Mouse (Mus musculus) ovary, postnatal 14 days (tissue): ENCODE measurements around the gene Fgfr4.

ENCODE experiments used
- DNase-seq: peaks from one replicate; pipeline ENCODE4 v3.0.0; 2022; ENCODE audit warnings: low spot score

Gene Fgfr4

DNA sequence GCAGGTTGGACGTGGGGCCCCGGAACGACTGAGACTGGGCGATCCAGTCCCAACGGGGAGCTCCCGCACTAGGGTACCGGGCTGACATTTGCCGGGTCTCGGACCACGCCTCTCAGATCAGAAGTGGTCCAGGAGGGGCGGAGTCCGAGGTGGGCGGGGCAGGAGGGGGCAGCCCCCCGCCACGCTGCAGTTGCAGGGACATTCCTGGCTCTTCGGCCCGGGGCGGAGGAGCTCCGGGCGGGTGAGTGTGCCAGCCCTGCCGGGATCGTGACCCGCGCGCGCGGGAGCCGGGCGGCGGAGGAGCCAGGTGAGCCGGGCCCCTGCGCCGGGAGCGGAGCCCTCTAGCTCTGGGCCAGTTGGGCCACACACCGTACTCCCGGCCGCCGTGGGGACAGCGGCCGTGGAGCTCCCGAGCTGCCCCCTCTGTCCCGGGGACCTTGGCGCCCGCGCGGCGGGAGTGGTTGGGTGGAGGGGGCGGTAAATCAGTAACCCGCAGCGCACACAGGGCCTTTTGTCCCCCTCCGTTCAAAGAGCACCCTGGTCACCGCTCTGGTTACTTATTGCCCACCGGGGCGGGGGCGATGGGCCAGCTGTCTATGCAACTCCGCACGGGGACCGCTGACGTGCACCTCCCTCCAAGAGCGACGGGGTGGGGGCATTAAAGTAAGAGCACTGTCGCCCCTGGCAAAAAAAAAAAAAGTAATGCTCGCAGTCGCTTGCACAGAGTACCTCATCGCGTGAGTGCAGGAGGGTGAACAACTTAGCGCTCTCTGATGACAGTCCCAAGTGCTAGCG is at the start of gene Fgfr4:
Gene Fgfr4 (plus strand): TSS at position 20 of the 795 bp plus-strand sequence.
- DNase-seq: no peak

DNA sequence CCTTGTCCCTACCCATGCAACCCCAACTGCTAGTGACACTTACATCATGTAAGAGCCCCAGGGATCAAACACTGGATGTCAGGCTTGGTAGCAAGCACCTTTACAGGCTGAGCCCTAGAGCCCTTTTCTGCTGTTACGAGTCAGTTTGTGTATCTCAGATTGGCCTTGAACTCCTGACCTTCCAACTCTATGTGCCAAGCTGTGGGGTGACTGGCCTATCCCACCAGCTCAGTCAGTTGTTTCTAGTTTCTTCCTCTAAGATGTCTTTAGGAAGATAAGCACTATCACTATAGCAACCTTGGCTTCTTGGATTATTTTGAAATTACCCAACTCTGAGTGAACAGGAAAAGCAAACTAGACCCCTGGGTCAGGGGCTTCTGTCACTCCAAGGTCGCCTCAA is 49.1 kb upstream of the Fgfr4 start:
- no peak for DNase-seq

DNA sequence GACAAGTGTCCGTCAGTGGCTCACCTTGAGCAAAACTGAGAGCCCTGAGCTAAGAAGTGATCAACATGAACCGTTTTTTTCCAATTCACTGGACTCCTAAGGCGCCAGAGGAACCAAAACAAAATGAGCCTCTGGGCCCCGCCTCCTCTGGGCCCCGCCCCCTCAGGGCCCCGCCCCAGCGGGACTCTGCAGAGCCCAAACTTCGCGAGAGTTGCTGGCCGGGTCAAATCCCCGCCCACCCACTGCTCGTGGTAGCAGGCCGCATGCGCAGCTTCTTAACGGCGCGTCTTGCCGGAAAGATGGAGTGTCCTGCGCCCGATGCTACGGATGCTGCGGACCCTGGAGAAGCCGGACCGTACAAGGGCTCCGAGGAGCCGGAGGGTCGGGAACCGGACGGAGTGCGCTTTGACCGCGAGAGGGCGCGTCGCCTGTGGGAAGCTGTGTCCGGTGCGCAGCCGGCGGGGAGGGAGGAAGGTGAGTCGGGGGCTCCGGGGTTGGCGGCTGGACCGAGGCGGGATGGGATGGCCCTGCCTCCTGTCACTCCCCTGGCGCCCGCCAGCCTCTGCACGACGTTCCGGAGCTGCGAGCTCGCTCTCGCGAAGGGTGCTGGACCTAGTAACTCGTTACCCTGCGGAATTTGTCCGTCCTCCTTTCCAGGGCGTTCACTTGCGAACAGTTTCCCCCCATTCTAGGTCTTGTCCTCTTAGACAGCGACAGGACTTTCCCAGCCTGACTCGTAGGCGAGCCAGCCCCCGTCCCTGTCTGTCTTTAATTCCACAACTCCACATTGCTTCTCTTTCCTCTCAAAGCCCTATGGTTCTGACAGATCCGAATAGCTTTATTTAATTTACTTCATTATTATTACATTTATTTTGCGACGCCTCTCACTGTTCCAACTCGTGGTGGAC is 47.1 kb upstream of the Fgfr4 start, which contains the start of gene Zfp346:
Gene Zfp346 (plus strand): TSS at position 267 of the 908 bp plus-strand sequence.
- peak; percentile 96 for DNase-seq

DNA sequence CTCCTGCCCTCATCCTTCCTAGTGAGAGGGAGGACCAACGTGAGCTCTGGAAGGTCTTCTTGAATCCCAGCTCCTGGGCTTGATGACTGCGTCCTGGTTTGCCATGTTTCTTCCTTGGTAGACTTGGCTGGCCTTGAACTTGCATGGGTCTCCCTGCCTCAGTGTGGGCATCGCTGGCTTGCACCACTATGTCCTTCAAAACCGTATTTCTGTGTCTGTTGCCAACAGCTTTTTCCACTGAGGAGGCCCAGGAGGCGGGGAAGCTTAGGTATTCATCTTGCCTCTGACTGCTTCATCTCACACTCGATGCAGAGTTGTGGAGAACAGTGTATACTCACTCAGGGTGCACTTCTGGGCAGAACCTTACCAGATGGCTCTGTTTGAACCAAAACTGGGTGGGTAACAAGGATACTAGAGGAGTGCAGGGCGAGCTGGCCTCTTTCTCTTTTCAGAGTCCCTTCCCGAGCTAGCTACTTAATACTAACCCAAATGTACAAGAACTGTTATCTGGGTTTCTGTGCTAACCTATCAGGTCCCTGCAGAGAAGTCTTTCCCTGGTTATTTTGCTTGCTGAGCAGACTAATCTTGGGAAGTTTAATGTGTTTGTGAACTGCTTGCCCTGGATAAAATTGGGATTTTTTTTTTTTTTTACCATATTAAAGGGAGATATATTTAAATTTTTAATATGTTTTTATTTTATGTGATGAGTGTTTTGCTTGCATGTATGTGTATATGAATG is 46.3 kb upstream of the Fgfr4 start:
- peak; percentile 5 for DNase-seq

DNA sequence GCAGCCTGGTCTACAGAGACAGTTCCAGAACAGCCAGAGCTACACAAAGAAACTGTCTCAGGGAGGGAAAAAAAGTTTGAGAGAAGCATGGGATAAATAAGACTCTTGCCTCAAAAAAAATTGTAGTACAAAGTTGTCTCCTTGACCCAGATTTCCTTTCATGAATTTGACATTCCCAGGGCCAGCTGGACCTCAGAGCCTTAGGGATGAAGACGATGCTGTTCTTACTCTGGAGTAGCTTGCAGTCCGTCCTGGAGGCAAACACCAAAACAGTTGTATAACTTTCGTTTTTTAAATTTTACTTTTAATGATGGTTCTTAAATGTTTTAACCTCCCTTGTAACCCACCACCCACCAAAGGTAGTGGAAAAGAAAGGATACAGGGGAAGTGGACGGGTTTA is 45.3 kb upstream of the Fgfr4 start:
- DNase-seq: no peak

DNA sequence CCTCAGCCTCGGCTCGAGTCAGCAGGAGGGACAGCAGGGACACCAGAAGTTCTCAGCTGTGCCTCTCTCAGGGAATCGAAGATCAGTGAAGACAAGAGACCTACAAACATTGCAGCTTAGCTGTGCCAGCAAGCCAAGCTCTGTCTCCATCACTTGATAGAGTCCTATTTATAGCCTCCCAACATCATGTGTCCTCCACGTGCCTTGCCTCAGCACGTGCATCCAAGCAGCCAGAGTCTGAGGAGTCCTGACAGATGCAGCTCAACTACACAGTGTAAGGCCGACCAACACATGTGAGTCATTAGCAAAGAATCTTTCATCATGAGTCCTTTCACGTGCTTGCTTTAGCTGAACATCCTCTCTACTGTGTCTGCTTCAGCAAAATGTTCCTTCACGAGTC is 44.7 kb upstream of the Fgfr4 start:
- no peak for DNase-seq

DNA sequence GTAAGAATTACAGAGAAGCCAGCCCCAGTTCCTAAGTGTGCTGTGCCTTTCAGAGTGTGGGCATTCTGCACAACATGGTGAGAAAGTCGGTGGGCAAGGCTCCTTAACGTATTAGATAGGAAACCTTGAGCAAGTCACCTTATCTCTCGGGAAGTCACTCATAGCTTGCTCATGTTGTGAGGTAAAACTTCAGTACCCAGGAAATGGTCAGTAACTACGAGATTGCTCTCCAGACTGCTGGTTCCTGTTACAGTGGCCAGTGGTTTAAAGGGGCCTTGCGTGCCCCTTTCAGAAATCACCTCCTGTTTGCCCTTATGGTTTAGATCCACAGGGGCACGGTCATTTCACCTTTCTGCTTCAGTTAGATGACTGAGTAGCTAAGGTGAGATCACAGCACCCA is 38.1 kb upstream of the Fgfr4 start:
- DNase-seq: no peak

DNA sequence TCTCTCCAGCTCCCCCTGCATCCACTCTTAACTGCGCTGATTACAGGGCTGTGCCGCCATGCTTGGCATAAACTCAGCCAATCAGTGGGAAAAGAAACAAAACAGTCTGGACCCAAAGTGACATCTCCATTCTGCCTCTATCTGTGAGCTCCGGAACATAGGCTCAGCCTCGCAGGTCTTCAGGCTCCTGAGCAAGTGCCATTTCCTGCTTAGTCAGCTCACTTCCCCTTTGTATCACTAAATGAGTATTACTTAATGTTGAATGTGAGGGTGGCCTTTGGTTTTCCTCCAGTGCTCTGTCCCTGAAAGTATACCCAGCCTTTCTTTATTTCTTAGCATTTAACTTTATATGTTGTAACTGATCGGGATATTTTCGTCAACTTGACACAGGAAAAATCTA is 27.5 kb upstream of the Fgfr4 start:
- DNase-seq: no peak

DNA sequence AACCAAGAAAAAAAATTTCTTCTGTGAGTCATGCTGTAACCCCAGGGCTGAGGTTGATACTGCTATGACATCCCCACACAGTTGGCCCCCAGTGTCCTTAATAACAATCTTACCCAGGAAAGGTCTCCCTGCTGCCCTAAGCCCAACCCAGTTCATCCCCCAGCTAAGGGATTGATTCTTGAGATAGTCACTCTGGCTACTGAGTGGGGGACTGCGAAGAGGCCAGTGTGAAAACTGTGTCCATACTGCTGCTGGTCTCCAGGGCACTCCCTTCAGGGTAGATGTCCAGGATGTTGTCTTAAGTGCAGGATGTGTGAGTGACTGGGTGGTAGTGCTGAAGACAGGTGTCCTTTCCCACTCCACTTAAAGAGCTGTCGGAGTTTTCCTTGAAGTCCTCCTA is 19.0 kb upstream of the Fgfr4 start, which contains the start of gene Gm17617:
Gene Gm17617 (minus strand): TSS at position 101 of the 400 bp plus-strand sequence.
- no peak for DNase-seq

DNA sequence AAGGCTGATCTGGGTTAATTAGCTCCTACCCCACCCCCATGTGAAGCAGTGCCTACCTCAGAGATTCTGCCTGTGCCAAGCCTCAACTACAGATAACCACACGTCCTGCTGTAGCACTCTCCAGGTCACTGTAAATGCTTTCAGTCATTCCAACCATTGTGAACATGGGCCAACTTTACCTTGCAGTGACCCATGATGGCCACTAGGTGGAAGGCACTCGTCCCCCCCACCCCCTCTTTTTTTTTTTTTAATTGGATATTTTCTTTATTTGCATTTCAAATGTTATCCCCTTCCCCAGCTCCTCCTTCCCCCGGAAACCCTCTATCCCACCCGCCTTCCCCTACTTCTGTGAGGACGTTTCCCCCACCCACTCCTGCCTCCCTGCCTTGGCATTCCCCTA is 17.1 kb upstream of the Fgfr4 start:
- DNase-seq: no peak

DNA sequence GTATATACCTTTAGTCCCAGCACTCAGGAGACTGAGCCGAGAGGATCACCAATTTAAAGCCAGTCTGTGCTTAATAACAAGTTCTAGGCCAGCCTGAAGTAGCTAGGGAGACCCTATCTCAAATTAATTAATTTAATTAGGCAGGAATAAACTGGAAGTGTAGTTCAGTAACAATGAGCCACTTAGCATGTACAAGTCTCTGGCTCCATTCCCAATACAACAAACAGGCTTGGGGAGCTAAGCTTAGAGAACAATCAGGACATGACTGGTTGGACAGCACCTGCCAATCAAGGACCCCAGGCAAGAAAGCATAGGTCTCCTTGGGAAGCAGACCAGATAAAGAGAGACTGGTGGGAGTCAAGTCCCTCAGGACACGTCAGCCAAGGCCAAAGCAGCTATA is 12.2 kb upstream of the Fgfr4 start:
- no peak for DNase-seq

DNA sequence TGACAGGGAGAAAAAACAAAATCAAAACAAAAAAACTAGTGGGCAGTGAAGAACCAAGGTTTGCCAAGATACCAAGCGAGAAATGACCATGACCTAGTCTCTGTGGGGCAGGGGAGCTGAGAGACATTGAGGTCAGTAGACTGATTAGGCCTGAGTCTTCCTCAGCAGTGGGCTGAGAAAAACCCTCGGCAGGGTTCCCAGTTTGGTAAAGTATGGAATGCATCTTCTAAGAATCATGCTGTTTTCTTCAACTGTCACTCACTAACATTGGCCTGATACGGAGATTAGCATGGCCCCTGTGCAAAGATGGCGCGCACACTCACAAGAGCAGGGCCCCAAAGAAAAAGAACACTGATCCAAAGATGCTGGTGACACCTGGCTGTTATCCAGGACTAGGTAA is 1.5 kb downstream of the Fgfr4 start:
- no peak for DNase-seq

DNA sequence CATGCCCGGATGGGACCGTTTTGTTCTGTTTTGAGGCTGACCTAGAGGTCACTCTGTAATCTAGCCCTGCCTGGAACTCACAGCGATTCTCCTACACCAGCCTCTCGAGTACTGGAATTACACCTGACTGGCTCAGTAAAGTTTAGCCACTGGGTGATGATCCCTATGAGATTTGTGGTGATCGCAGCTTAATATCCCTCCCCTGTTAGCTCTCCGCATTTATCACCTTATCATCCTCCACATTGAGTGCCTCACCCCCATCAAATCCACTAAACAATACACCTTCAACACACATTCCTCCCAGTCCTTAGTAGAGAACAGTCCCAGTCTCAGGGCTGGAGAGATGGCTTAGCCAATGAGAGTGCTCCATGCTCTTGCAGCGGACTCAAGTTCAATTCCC is 9.9 kb downstream of the Fgfr4 start:
- DNase-seq: no peak

DNA sequence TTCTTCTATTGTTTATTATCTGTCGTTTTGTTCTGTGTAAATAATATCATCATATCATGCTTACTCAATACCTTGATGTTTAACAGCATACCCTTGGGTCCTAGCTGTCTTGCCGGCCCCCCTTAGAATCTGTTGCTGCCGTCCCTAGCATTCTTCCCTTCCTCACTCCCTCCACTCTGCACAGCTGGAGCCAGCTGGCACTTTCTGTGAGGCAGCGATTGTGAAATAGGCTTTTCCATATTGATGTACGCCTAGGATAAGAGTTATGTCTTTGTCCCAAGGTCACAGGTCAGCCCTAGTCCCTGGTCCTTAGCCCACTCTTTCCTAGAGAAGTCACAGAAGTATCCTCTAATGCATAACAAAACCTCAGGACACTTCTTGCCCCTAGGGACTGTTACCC is 11.1 kb downstream of the Fgfr4 start:
- no peak for DNase-seq

DNA sequence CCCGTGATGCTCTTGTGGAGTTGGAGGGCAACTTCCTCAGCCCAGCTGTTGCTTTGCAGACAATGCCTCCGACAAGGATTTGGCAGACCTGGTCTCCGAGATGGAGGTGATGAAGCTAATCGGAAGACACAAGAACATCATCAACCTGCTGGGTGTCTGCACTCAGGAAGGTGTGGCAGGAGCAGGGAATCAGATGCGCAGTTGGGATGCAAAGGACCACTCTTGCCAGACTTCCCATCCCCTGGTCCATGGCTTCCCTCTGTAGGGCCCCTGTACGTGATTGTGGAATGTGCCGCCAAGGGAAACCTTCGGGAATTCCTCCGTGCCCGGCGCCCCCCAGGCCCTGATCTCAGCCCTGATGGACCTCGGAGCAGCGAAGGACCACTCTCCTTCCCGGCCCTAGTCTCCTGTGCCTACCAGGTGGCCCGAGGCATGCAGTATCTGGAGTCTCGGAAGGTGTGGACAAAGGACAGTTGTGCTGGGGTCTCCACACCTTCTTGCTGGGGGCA is 13.4 kb downstream of the Fgfr4 start:
- no peak for DNase-seq

DNA sequence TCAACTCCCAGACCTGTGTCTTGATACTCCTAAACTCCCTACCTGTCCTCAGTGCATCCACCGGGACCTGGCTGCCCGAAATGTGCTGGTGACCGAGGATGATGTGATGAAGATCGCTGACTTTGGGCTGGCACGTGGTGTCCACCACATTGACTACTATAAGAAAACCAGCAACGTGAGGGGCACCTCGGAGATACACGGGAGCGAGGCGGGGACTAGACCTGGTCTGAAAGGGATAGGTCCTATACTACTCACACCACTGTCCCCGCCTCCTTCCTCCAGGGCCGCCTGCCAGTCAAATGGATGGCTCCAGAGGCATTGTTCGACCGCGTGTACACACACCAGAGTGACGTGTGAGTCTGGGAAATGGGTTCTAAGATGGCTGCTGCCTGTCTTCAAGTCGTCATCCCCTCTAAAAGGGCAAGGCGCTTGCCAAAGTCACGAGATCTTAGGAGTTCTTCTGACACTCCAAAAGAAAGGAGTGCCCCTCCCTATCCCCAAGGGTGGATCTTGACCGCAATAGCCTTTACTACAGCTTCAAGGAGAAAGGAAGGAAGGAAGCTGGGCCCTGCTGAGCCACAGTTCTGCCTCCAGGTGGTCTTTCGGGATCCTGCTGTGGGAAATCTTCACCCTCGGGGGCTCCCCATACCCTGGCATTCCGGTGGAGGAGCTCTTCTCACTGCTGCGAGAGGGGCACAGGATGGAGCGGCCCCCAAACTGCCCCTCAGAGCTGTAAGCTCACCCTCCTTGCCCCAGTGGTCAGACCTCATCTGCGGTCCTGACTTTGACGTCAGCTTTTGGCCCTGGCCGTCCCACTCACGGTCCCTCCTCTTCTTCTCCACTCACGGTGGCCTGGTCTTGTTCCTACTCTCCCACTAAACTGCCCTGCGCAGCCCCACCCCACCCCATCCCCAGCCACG is 14.6 kb downstream of the Fgfr4 start:
- DNase-seq: no peak

DNA sequence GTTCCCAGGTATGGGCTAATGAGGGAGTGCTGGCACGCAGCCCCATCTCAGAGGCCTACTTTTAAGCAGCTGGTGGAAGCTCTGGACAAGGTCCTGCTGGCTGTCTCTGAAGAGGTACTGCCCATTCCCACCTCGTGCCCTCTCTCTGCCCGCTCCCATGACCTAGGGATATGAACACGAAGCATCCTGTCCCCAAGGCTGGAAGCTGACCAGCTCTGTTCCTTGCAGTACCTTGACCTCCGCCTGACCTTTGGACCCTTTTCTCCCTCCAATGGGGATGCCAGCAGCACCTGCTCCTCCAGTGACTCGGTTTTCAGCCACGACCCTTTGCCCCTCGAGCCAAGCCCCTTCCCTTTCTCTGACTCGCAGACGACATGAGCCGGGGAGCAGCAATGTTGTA is 15.4 kb downstream of the Fgfr4 start:
- no peak for DNase-seq

DNA sequence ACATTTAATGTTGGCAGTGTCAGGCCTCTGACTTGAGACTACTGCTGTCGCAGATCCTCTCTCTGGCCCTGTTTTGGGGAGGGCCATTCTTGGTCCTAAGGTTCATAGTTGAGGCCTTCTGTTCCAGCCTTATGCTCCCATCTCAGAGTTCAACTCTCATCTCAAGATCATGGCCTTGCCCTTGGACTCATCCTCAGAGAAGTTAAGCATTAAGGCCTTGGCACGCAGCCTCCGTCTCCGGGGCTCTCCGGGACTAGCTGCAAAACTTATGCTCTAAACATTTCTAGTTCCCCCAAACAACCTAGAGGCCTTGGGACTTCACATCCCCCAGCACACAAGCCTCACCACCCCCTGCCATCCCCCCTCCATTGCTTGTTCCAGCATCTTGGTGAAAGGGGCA is 15.8 kb downstream of the Fgfr4 start:
- no peak for DNase-seq

DNA sequence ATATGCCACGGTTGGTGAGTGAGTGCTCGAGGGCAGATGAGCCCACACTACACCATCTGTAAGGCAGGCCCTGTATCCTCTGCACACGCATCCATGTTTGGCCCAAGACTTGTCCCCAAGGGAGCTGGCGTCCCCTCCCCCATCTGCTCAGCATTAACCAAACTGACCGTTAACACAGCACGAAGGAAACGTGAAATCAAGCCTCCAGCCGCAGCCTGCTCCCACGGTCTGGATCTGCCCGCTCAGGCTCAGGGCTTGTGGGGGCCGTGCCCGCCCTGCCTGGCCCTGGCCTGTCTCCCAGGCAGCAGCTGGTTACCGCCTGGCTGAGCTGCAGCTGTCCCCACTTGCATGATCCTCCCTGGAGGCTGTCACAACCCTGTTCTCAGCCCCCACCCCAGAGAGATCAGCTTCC is 16.5 kb downstream of the Fgfr4 start:
- DNase-seq: peak; percentile 50

DNA sequence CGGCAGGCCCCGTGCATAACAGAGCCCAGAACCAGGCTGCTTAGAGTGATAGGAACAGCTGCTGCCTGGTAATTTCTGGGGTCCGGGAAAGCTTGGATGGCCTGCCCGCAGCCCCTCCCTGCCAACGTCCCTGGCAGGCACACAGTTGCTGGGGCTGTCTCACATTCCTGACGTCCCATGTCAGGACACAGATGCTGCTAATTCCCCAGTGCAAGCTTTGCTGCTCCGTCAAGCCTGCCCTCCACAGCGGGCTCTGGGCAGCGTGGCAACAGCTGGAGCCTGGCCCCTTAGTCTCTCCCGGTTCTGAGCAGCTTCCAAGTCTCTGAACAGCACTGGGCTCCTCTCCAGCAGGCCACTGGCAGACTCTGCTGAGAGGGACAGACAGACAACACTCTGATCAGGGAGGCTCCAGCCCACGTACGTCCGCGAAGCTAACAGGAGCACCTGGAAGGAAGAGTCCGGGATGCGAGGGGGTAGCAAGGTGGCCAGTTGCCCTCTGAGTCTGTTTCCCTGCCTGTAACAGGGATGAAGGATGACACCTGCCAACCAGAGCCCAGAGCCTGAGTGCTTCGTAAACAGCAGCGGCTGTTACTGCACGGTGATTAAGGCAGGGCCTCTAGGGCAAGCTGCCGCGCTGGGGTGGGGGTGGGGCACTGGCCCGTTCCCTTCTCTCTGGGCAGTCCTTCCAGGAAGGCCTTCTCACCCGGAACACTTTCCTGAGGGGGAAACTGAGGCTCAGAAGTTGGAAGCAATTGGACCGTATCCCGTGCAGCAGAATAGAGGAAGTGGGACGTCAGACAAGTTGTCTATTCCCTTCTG is 19.3 kb downstream of the Fgfr4 start:
- no peak for DNase-seq
